Mouse (Mus musculus): ENCODE data around the gene Rcl1. TPM values are rescaled to one million over a fixed set of nuclear protein-coding genes. Genes with fewer than 3 reads are reported as not detected.
A peak's percentile ranks its signal among the peaks of the same experiment; 100 is the strongest.

Rcl1 gene
- polyA plus RNA-seq (2015; fragmentation: Nextera tagmentation; extraction: Ambion mirVana), result 53.3 and 53.5 TPM in 2 replicates

DNA sequence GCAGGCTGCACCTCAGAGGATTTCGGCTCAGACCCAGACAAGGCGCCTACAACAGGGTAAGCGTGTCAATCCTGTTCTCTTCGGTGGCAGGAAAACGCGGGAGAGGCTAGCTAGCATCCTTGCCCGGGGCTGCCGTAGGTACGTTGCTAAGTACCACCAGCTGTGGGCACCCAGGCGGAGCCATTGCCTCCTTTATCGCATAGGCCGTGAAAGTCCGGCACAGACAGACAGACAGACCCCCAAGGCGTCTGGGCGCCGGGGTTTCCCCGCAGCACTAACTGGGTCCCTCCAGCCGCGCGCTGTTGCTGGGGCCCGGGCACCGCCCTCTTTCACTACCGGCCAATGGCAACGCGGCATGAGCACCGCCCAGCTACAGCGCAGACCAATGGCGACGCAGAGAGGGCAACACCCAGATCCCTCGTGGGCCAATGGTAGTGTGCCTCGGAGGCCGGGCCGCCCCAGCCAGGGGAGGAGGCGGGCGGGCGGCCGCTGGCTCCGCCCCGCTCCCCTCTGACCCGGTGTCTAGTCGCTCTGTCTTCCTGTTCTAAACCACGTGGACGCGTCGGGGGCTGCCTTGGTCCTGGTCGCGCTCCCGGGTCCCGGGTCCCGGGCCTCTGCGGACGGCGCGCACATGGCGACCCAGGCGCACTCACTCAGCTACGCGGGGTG, at the start of gene Rcl1:
TSS of gene Rcl1 (plus strand) at position 502 of the 669 bp plus-strand sequence.
- peak within 1 kb of the TSS; percentile 90 for H3K9ac ChIP-seq (ENCODE audit: low read length)
- H3K4me2 ChIP-seq (ENCODE audit: low read depth, low read length), result peak within 1 kb of the TSS; percentile 84
- H3K9me3 ChIP-seq (replicated peaks; ENCODE audit: control insufficient read depth, low read length), result no peaks in the 10 kb centered on the region
- H3K27ac ChIP-seq (ENCODE audit: low read length), result peak within 1 kb of the TSS; percentile 42; the same call in 1 of the 2 replicates
- ATAC-seq (ENCODE audit: insufficient read depth, low FRiP score), result peak; percentile 100
- no peaks in the 10 kb centered on the region for H3K36me3 ChIP-seq (ENCODE audit: control insufficient read depth, insufficient read depth, low read length)
- peaks cover 6% of the 10 kb centered on the region for H3K4me1 ChIP-seq (ENCODE audit: control insufficient read depth, insufficient read depth, low read length)
- WGBS, result under 1% methylated on average over 58 of the region's 58 CpGs
- H3K27me3 ChIP-seq (ENCODE audit: control insufficient read depth, insufficient read depth, low read length), result no peaks in the 10 kb centered on the region
- H3K4me3 ChIP-seq (replicated peaks; ENCODE audit: low read length), result peak within 1 kb of the TSS; percentile 97

DNA sequence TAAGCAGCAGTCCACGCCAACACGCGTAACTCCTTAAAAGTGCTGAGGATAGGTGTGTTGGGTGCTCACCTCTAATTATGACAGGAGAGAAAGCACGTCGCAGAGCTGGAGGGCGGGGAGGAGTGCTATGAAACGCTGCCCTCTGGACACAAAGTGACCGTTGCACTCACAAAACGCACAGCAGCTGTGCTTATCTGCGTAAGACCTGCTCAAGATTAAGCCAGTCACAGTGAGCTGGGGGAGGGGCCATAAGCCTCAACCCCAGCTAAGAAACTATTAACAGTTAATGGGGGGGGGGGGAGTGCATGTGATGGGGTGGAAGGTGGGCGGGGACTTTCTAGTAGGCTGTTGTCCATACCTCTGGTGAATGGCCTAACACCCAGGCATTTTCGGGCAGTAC, 48.4 kb upstream of the Rcl1 start:
- no peak for ATAC-seq (ENCODE audit: insufficient read depth, low FRiP score)
- Histone ChIP-seq H3K27ac (ENCODE audit: low read length) (no peak overlapping the region), H3K9me3 (replicated peaks; ENCODE audit: control insufficient read depth, low read length) (no peaks in the 10 kb centered on the region), H3K27me3 (ENCODE audit: control insufficient read depth, insufficient read depth, low read length) (no peaks in the 10 kb centered on the region), H3K4me3 (replicated peaks; ENCODE audit: low read length) (no peak overlapping the region), H3K9ac (ENCODE audit: low read length) (no peak overlapping the region), H3K36me3 (ENCODE audit: control insufficient read depth, insufficient read depth, low read length) (no peaks in the 10 kb centered on the region), H3K4me2 (ENCODE audit: low read depth, low read length) (no peak overlapping the region), H3K4me1 (ENCODE audit: control insufficient read depth, insufficient read depth, low read length) (peaks cover 3% of the 10 kb centered on the region; the same call in 1 of the 2 replicates)
- WGBS, result 73% methylated on average over 12 of the region's 12 CpGs

DNA sequence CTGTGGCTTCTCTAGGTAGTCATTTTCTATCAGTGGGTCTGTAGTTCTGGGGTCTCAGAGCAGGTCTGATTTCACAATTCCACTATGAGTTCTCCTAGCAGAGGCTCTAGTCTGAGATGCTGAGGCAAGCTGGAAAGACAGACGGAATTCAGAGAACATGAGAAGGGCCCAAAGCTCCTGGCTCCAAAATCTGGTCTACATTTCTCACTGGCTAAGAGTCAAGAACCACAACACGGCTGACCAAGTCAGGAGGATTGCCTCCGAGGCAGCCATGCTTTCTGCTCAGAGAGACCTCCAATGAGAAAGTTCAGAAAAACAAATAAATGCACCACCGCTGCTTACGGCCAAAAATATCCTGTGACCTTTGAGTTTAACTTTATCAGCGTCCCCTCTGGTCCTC, 46.6 kb upstream of the Rcl1 start:
- H3K9me3 ChIP-seq (replicated peaks; ENCODE audit: control insufficient read depth, low read length), result no peaks in the 10 kb centered on the region
- no peaks in the 10 kb centered on the region for H3K4me1 ChIP-seq (ENCODE audit: control insufficient read depth, insufficient read depth, low read length)
- H3K36me3 ChIP-seq (ENCODE audit: control insufficient read depth, insufficient read depth, low read length), result no peaks in the 10 kb centered on the region
- ATAC-seq (ENCODE audit: insufficient read depth, low FRiP score), result no peak
- no peaks in the 10 kb centered on the region for H3K27me3 ChIP-seq (ENCODE audit: control insufficient read depth, insufficient read depth, low read length)
- no peak overlapping the region for H3K4me3 ChIP-seq (replicated peaks; ENCODE audit: low read length)
- no peak overlapping the region for H3K27ac ChIP-seq (ENCODE audit: low read length)
- no peak overlapping the region for H3K4me2 ChIP-seq (ENCODE audit: low read depth, low read length)
- H3K9ac ChIP-seq (ENCODE audit: low read length), result no peak overlapping the region
- WGBS, result 68% methylated on average over 6 of the region's 6 CpGs

GRCm38 (mm10) chr19:29055469-29055868, 45.7 kb upstream of the Rcl1 start:
- Histone ChIP-seq H3K4me3 (replicated peaks; ENCODE audit: low read length) (no peak overlapping the region), H3K4me1 (ENCODE audit: control insufficient read depth, insufficient read depth, low read length) (0 out of 2 replicates have a peak, but pooled peaks cover 3% of the 10 kb centered on the region), H3K4me2 (ENCODE audit: low read depth, low read length) (no peak overlapping the region), H3K27ac (ENCODE audit: low read length) (no peak overlapping the region), H3K27me3 (ENCODE audit: control insufficient read depth, insufficient read depth, low read length) (no peaks in the 10 kb centered on the region), H3K9me3 (replicated peaks; ENCODE audit: control insufficient read depth, low read length) (no peaks in the 10 kb centered on the region), H3K36me3 (ENCODE audit: control insufficient read depth, insufficient read depth, low read length) (no peaks in the 10 kb centered on the region), H3K9ac (ENCODE audit: low read length) (no peak overlapping the region)
- ATAC-seq (ENCODE audit: insufficient read depth, low FRiP score), result no peak
- WGBS, result 84% methylated on average over 4 of the region's 4 CpGs

DNA sequence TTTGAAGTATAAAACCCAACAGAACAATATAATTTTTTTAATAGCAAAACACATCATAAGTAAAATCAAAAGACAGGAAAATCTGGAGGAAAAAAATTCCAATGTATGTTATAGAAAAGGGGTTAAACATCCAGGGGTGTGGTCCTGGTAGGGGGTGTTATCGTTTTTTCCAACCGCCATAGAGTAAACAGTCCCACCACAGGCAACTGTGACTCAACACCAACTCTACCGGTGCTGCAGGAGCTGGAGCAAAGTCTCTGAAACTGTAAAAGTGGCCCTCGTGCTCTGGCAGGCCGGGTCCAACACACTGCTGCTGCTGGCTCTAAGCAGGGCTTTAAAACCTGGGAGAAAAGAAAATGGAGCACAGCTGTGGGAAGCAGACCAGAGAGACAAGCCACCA, 42.4 kb upstream of the Rcl1 start:
- 61% methylated on average over 5 of the region's 5 CpGs for WGBS
- no peak overlapping the region for H3K9ac ChIP-seq (ENCODE audit: low read length)
- no peak overlapping the region for H3K27ac ChIP-seq (ENCODE audit: low read length)
- H3K4me3 ChIP-seq (replicated peaks; ENCODE audit: low read length), result no peak overlapping the region
- H3K4me2 ChIP-seq (ENCODE audit: low read depth, low read length), result no peak overlapping the region
- H3K27me3 ChIP-seq (ENCODE audit: control insufficient read depth, insufficient read depth, low read length), result no peaks in the 10 kb centered on the region
- no peak for ATAC-seq (ENCODE audit: insufficient read depth, low FRiP score)
- H3K4me1 ChIP-seq (ENCODE audit: control insufficient read depth, insufficient read depth, low read length), result 0 out of 2 replicates have a peak, but pooled peaks cover 3% of the 10 kb centered on the region
- H3K9me3 ChIP-seq (replicated peaks; ENCODE audit: control insufficient read depth, low read length), result no peaks in the 10 kb centered on the region
- H3K36me3 ChIP-seq (ENCODE audit: control insufficient read depth, insufficient read depth, low read length), result no peaks in the 10 kb centered on the region

- Histone ChIP-seq H3K9me3 (replicated peaks; ENCODE audit: control insufficient read depth, low read length) (no peaks in the 10 kb centered on the region), H3K36me3 (ENCODE audit: control insufficient read depth, insufficient read depth, low read length) (no peaks in the 10 kb centered on the region), H3K27me3 (ENCODE audit: control insufficient read depth, insufficient read depth, low read length) (no peaks in the 10 kb centered on the region), H3K4me1 (ENCODE audit: control insufficient read depth, insufficient read depth, low read length) (peaks cover 10% of the 10 kb centered on the region), H3K9ac (ENCODE audit: low read length) (no peak overlapping the region), H3K4me3 (replicated peaks; ENCODE audit: low read length) (no peak overlapping the region), H3K27ac (ENCODE audit: low read length) (no peak overlapping the region), H3K4me2 (ENCODE audit: low read depth, low read length) (no peak overlapping the region)
- 79% methylated on average over 2 of the region's 2 CpGs for WGBS
- ATAC-seq (ENCODE audit: insufficient read depth, low FRiP score), result no peak
Observed at GRCm38 (mm10) chr19:29059688-29060087, 41.5 kb upstream of the Rcl1 start.

- no peak for ATAC-seq (ENCODE audit: insufficient read depth, low FRiP score)
- no peak overlapping the region for H3K9ac ChIP-seq (ENCODE audit: low read length)
- H3K27me3 ChIP-seq (ENCODE audit: control insufficient read depth, insufficient read depth, low read length), result no peaks in the 10 kb centered on the region
- 24% methylated on average over 6 of the region's 6 CpGs for WGBS
- no peak overlapping the region for H3K4me2 ChIP-seq (ENCODE audit: low read depth, low read length)
- H3K27ac ChIP-seq (ENCODE audit: low read length), result no peak overlapping the region
- no peaks in the 10 kb centered on the region for H3K36me3 ChIP-seq (ENCODE audit: control insufficient read depth, insufficient read depth, low read length)
- H3K9me3 ChIP-seq (replicated peaks; ENCODE audit: control insufficient read depth, low read length), result no peaks in the 10 kb centered on the region
- no peak overlapping the region for H3K4me3 ChIP-seq (replicated peaks; ENCODE audit: low read length)
- peaks cover 10% of the 10 kb centered on the region for H3K4me1 ChIP-seq (ENCODE audit: control insufficient read depth, insufficient read depth, low read length)
Observed at GRCm38 (mm10) chr19:29060299-29060698, 40.9 kb upstream of the Rcl1 start.

DNA sequence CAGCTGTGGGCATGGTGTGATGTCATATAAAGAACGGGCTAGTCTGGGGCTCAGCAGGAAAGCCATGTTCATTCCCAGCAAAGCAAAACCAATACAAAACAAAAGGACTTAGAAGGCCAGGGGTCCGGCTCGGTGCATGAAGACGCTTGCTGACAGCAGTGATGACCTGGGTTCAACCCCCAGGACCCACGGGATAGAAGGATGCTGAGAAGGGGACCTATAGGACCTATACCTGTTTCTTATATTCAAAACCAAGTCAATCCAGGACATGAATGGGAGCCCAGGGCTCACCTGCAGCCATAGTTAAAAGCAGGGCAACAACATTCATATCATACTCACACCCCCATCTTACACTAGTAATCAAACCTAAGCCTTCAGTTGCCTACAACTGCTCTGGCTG, 38.2 kb upstream of the Rcl1 start:
- H3K27ac ChIP-seq (ENCODE audit: low read length), result no peak overlapping the region
- no peak overlapping the region for H3K4me2 ChIP-seq (ENCODE audit: low read depth, low read length)
- H3K9ac ChIP-seq (ENCODE audit: low read length), result no peak overlapping the region
- no peaks in the 10 kb centered on the region for H3K36me3 ChIP-seq (ENCODE audit: control insufficient read depth, insufficient read depth, low read length)
- ATAC-seq (ENCODE audit: insufficient read depth, low FRiP score), result no peak
- WGBS, result 87% methylated on average over 5 of the region's 5 CpGs
- peaks cover 18% of the 10 kb centered on the region for H3K4me1 ChIP-seq (ENCODE audit: control insufficient read depth, insufficient read depth, low read length)
- H3K27me3 ChIP-seq (ENCODE audit: control insufficient read depth, insufficient read depth, low read length), result no peaks in the 10 kb centered on the region
- H3K9me3 ChIP-seq (replicated peaks; ENCODE audit: control insufficient read depth, low read length), result no peaks in the 10 kb centered on the region
- H3K4me3 ChIP-seq (replicated peaks; ENCODE audit: low read length), result no peak overlapping the region

- 17% methylated on average over 18 of the region's 18 CpGs for WGBS
- no peaks in the 10 kb centered on the region for H3K27me3 ChIP-seq (ENCODE audit: control insufficient read depth, insufficient read depth, low read length)
- H3K4me1 ChIP-seq (ENCODE audit: control insufficient read depth, insufficient read depth, low read length), result peaks cover 18% of the 10 kb centered on the region
- peak overlapping the region; percentile 43; the same call in 1 of the 2 replicates for H3K9ac ChIP-seq (ENCODE audit: low read length)
- H3K27ac ChIP-seq (ENCODE audit: low read length), result peak overlapping the region; percentile 77
- H3K4me3 ChIP-seq (replicated peaks; ENCODE audit: low read length), result peak overlapping the region; percentile 26
- ATAC-seq (ENCODE audit: insufficient read depth, low FRiP score), result peak; percentile 67; the same call in 1 of the 2 replicates
- H3K4me2 ChIP-seq (ENCODE audit: low read depth, low read length), result peak overlapping the region; percentile 44
- H3K9me3 ChIP-seq (replicated peaks; ENCODE audit: control insufficient read depth, low read length), result no peaks in the 10 kb centered on the region
- no peaks in the 10 kb centered on the region for H3K36me3 ChIP-seq (ENCODE audit: control insufficient read depth, insufficient read depth, low read length)
Observed at GRCm38 (mm10) chr19:29063577-29064363, 37.4 kb upstream of the Rcl1 start.

All from stomach, embryonic 16.5 days (tissue).